ENCODE assay signal across 23 mouse cellular contexts in genomic region chr9:51401779-51402178, GRCm38 (mm10).
DNase-seq lines count a peak whose midpoint lies in the region; ATAC-seq and TF ChIP-seq lines count a peak whose summit lies in the region.
"Had no signal": no experiment of that assay in that cellular context is flagged by ENCODE, and none has a peak within 500 bp of the region (broad histone marks: within the 10 kb centered on the region; RNA-seq: fewer than 3 reads in every experiment).

No protein-coding gene starts in this region.

- no peak overlapping the region for H3K4me3 ChIP-seq in heart, adult 2 months
- H3K4me3 ChIP-seq in hindbrain, embryonic 14.5 days (replicated peaks; ENCODE audit: low read length): no peak overlapping the region
- H3K4me3 ChIP-seq: embryonic facial prominence, embryonic 10.5 days; heart, embryonic 13.5 days; myocyte had no signal

- intact Hi-C loops in heart, adult 2 months (cut with DNase I): no loop called here

- no peaks in the 10 kb centered on the region for H3K27me3 ChIP-seq in heart, adult 2 months (ENCODE audit: control insufficient read depth, insufficient read depth, low read length)
- no peaks in the 10 kb centered on the region for H3K27me3 ChIP-seq in hindbrain, embryonic 14.5 days (ENCODE audit: control insufficient read depth, insufficient read depth, low read length)
- H3K27me3 ChIP-seq: heart, embryonic 13.5 days had no signal

- TF ChIP-seq EP300 in heart, adult 2 months (IDR thresholded peaks at IDR 0.05; ENCODE audit: insufficient read depth, low read depth, low read length): no peak

- 92% methylated on average over 3 of the region's 3 CpGs for WGBS in heart, adult 2 months
- WGBS in hindbrain, embryonic 14.5 days: 91% methylated on average over 3 of the region's 3 CpGs

- H3K9ac ChIP-seq in heart, adult 2 months (ENCODE audit: low read depth, low read length): no peak overlapping the region
- no peak overlapping the region for H3K9ac ChIP-seq in hindbrain, embryonic 14.5 days
- H3K9ac ChIP-seq: heart, embryonic 13.5 days had no signal

- TF ChIP-seq POLR2A in heart, adult 2 months (IDR thresholded peaks at IDR 0.05; ENCODE audit: insufficient read depth, low read depth, low read length): no peak

- TF ChIP-seq CTCF in heart, adult 2 months (IDR thresholded peaks at IDR 0.05): no peak

- DNase-seq in heart, adult 11 months: peak; percentile 71
- no peak for DNase-seq in heart, adult 2 months
- DNase-seq in T-cell, adult 2 months (ENCODE audit: low spot score): peak; percentile 50
- DNase-seq in thymus, adult 18-20 months: peak; percentile 43 to 70
- DNase-seq in thymus, postnatal 4 days: peak; percentile 66
- DNase-seq in right cerebral cortex, postnatal 36 days (ENCODE audit: low spot score in 2 of 2): no peak
- DNase-seq in cerebellum, postnatal 25 days: no peak
- DNase-seq in hindbrain, embryonic 14.5 days (ENCODE audit: low spot score): no peak
- DNase-seq: adrenal gland, postnatal 36 days; cerebellum, adult 18-20 months; cerebellum, postnatal 36 days; heart, postnatal 4 days; kidney, adult 18-20 months; kidney, postnatal 14 days; left cerebral cortex, postnatal 4 days; liver; midbrain, embryonic 14.5 days; right cerebral cortex, adult 18-20 months had no signal

- no peaks in the 10 kb centered on the region for H3K79me2 ChIP-seq in heart, adult 2 months (replicated peaks; ENCODE audit: control insufficient read depth, insufficient read depth, low read length)

- no peak overlapping the region for H3K4me2 ChIP-seq in hindbrain, embryonic 14.5 days (replicated peaks)
- H3K4me2 ChIP-seq: heart, embryonic 13.5 days had no signal

- no peak overlapping the region for H3K27ac ChIP-seq in heart, adult 2 months
- H3K27ac ChIP-seq in hindbrain, embryonic 14.5 days: no peak overlapping the region
- H3K27ac ChIP-seq: embryonic facial prominence, embryonic 10.5 days; heart, embryonic 13.5 days; hindbrain, postnatal 0 days had no signal

- H3K4me1 ChIP-seq in heart, adult 2 months (ENCODE audit: control insufficient read depth, insufficient read depth, low read length): no peaks in the 10 kb centered on the region; the same call in 1 of the 2 replicates
- H3K4me1 ChIP-seq in hindbrain, embryonic 14.5 days (replicated peaks; ENCODE audit: control insufficient read depth, insufficient read depth, low read length): 0 out of 2 replicates have a peak, but pooled peaks cover 3% of the 10 kb centered on the region

- no peak for ATAC-seq in hindbrain, embryonic 14.5 days (ENCODE audit: low FRiP score)
- ATAC-seq: hindbrain, postnatal 0 days; lung, postnatal 0 days had no signal

- no peaks in the 10 kb centered on the region for H3K36me3 ChIP-seq in heart, adult 2 months (ENCODE audit: control insufficient read depth, insufficient read depth, low read length)
- no peaks in the 10 kb centered on the region for H3K36me3 ChIP-seq in hindbrain, embryonic 14.5 days (replicated peaks; ENCODE audit: control insufficient read depth, insufficient read depth)
- H3K36me3 ChIP-seq: embryonic facial prominence, embryonic 10.5 days; heart, embryonic 13.5 days had no signal

- no peaks in the 10 kb centered on the region for H3K9me3 ChIP-seq in hindbrain, embryonic 14.5 days (ENCODE audit: control insufficient read depth, low read length)
- H3K9me3 ChIP-seq: embryonic facial prominence, embryonic 10.5 days; heart, embryonic 13.5 days had no signal

Comparison
In these comparisons a context has a peak if more than half of its experiments do, and no peak if none do; other contexts are left out.
1. DNase-seq: peak in heart, adult 11 months (single experiment), T-cell, adult 2 months (single experiment), thymus, adult 18-20 months (2 of 2) and thymus, postnatal 4 days (single experiment); none in heart, adult 2 months (0 of 2), right cerebral cortex, postnatal 36 days (0 of 2), cerebellum, postnatal 25 days (0 of 2) and hindbrain, embryonic 14.5 days (single experiment).